Mouse (Mus musculus) liver, embryonic 11.5 days (tissue): ENCODE data around the gene Sgsm2. TPM values are rescaled to one million over a fixed set of nuclear protein-coding genes. Genes with fewer than 3 reads are reported as not detected.

Source experiments
- ATAC-seq: fragments of 200-750 bp; cut with Nextera tagmentation; replicated peaks from 2 replicates; pipeline ENCODE4 v1.8.0; 2017; ENCODE audit warnings: moderate number of reproducible peaks, mild to moderate bottlenecking, moderate TSS enrichment, moderate library complexity; ENCODE audit not compliant: low FRiP score
- DNase-seq: peaks from one replicate; pipeline ENCODE4 v3.0.0-alpha.2; 2017; ENCODE audit warnings: low spot score
- H3K27ac ChIP-seq: fragments of 300-500 bp; sonication (generic); 2 replicates; pipeline ENCODE4 v1.5.1; 2014; ENCODE audit warnings: mild to moderate bottlenecking, low read depth, low read length, control low read depth
- H3K27me3 ChIP-seq: fragments of 300-500 bp; sonication (generic); replicated peaks from 2 replicates; pipeline ENCODE4 v1.6.1; 2014; ENCODE audit warnings: low read length, mixed read lengths; ENCODE audit not compliant: control insufficient read depth, insufficient read depth
- H3K36me3 ChIP-seq: fragments of 300-500 bp; sonication (generic); 2 replicates; pipeline ENCODE4 v1.6.1; 2014; ENCODE audit warnings: mild to moderate bottlenecking, low read length, moderate library complexity, mixed read lengths; ENCODE audit not compliant: control insufficient read depth, insufficient read depth
- H3K4me1 ChIP-seq: fragments of 300-500 bp; sonication (generic); replicated peaks from 2 replicates; pipeline ENCODE4 v1.6.1; 2014; ENCODE audit warnings: low read length, mixed read lengths; ENCODE audit not compliant: control insufficient read depth, insufficient read depth
- H3K4me2 ChIP-seq: fragments of 300-500 bp; sonication (generic); 2 replicates; pipeline ENCODE4 v1.6.1; 2014; ENCODE audit warnings: mild to moderate bottlenecking, control low read depth, moderate library complexity
- H3K4me3 ChIP-seq: fragments of 300-500 bp; sonication (generic); 2 replicates; pipeline ENCODE4 v1.5.1; 2014; ENCODE audit warnings: low read depth, low read length, control low read depth
- H3K9ac ChIP-seq: fragments of 300-500 bp; sonication (generic); 2 replicates; pipeline ENCODE4 v1.6.1; 2014; ENCODE audit warnings: low read depth, low read length, control low read depth
- H3K9me3 ChIP-seq: fragments of 300-500 bp; sonication (generic); 2 replicates; pipeline ENCODE4 v1.6.1; 2016; ENCODE audit warnings: low read length, inconsistent platforms, mixed read lengths; ENCODE audit not compliant: control insufficient read depth
- WGBS: fragments of 180-500 bp; shearing (Covaris S2); extraction: QIAGEN DNeasy Blood & Tissue Kit; methylation state at CpG from one replicate; pipeline ENCODE4 v1.1.7; 2014; 5-methylcytosine and 5-hydroxymethylcytosine counted together
- polyA plus RNA-seq: library from polyadenylated mRNA; unstranded; fragments of >200 nt; fragmentation: Nextera tagmentation; extraction: Ambion mirVana; gene quantifications from 2 replicates; pipeline ENCODE4 v1.2.1, GENCODE M21; 2014

Gene Sgsm2
- polyA plus RNA-seq, 1 experiment from 2014 or later = 4.2 TPM

DNA sequence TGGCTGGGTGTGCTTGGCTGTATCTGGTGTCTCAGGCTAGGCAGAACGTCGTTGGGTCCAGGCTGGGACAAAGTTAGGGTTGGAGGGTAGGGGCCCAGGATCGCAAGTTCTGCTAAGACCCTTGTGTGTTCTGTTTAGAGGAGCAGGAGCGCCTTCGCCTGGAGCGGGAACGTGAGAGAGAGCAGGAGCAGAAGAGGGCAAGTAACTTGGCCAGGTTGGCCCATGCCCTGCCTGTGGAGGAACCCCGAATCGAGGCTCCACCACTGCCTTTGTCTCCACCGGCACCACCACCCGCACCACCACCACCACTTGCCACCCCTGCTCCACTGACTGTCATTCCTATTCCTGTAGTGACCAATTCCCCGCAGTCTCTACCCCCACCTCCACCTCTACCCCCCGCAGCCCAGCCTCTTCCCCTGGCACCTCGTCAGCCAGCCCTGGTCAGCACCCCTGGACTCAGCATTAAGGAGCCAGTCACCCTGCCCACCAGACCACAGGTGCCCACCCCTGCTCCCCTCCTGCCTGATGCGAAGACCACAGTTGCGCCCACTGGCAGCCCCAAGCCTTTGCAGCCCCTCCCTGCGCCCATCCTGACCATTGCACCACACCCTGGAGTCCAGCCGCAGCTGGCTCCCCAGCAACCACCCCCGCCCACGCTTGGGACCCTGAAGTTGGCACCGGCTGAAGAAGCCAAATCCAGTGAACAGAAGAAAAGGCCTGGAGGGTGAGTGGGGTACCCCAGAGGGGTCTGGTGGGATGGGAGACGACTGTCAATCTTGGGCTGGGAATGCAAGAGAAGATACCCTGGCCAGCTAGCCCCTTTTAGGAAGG is 60.4 kb downstream of the Sgsm2 start:
- H3K27ac ChIP-seq = peak overlapping the region; percentile 93
- peak overlapping the region; percentile 67 for H3K9ac ChIP-seq
- H3K4me1 ChIP-seq = peaks cover 46% of the 10 kb centered on the region
- H3K9me3 ChIP-seq = no peaks in the 10 kb centered on the region
- H3K27me3 ChIP-seq = no peaks in the 10 kb centered on the region
- DNase-seq = no peak
- WGBS = 87% methylated on average over 22 of the region's 22 CpGs
- H3K36me3 ChIP-seq = no peaks in the 10 kb centered on the region
- H3K4me3 ChIP-seq = no peak overlapping the region
- H3K4me2 ChIP-seq = peak overlapping the region; percentile 74; the same call in 1 of the 2 replicates
- no peak for ATAC-seq

DNA sequence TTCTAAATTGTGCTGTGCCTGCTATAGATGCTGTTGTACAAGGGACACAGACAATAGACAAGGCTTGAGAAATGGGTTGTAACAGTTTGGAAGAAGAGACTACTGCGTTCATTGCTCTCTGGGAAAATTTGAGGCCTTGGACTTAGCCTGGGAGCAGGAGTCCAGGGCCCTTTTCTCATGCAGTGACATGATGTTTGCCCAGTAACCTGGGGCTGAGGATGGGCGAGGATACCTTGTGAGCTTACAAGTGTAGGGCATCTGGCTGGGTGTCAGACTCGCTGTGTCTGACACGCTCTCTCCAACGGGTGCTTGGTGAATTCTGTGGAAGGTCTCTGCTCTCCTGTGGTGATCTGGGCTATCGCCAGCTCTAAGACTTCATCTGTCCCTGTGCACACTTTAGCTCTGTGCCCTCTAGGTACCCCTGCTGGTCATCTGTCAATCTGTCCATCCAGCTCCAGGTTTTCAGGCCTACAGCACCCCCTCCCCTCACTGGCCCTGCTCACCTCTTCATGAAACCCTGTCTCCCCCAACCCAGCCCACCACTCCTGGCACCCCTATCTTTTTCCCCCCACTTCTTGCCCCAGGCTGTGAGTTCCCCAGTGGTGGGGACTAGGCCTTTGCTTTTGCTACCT is 61.2 kb downstream of the Sgsm2 start:
- Histone ChIP-seq H3K36me3 (no peaks in the 10 kb centered on the region), H3K9me3 (no peaks in the 10 kb centered on the region), H3K9ac (no peak overlapping the region), H3K4me2 (no peak overlapping the region), H3K27ac (peak overlapping the region; percentile 7; the same call in 1 of the 2 replicates), H3K4me3 (no peak overlapping the region), H3K27me3 (no peaks in the 10 kb centered on the region), H3K4me1 (peaks cover 46% of the 10 kb centered on the region)
- DNase-seq = no peak
- WGBS = 88% methylated on average over 6 of the region's 6 CpGs
- no peak for ATAC-seq

DNA sequence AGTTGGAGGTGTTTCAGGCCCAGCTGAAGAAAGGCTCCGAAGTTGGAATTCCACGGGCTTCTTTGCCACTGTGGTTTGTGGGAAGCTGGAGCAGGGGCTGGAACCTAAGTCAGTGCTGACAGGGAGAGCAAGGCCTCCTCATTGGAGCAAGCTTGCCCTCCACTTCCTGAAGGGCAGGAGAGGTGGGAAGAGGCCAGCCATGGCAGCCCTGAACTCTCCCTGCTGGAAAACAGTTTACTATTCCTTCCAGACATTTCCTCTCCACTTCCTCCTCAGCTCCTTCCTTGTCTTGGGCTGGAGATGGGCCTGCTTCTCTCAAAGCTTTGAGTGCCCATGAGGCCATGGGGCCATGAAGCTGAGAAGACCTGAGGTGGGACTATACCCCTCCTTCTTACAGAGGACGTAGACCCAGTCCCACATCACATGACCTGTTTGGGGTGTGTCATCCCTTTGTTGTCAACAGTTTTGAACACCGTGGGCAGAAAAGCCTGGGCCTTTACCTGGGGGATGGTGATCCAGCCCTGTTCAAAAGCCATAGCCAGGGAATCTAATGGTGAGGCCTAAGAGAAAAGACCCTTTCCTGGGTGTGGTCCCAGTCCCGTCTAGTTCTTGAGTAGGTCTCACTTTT is 62.1 kb downstream of the Sgsm2 start:
- H3K27me3 ChIP-seq = no peaks in the 10 kb centered on the region
- H3K27ac ChIP-seq = peak overlapping the region; percentile 49
- H3K9ac ChIP-seq = peak overlapping the region; percentile 37; the same call in 1 of the 2 replicates
- no peak for DNase-seq
- H3K36me3 ChIP-seq = no peaks in the 10 kb centered on the region
- H3K9me3 ChIP-seq = no peaks in the 10 kb centered on the region
- no peak overlapping the region; the same call in 1 of the 2 replicates for H3K4me2 ChIP-seq
- no peak for ATAC-seq
- 45% methylated on average over 5 of the region's 5 CpGs for WGBS
- peaks cover 46% of the 10 kb centered on the region for H3K4me1 ChIP-seq
- H3K4me3 ChIP-seq = no peak overlapping the region

DNA sequence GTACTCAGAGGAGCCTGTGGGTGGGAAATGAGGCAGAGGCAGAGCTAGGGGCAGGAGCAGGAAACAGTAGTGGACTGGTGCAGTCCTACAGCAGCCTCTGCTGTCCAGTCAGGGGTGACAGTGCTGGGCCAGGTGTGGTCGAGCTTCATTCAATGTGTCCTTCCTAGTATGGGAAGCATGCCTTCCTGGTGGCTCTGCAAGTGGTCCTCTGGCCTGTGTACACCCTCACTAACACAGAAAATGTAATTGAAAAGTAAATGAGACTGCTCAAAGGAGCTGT is 62.6 kb downstream of the Sgsm2 start:
- peak overlapping the region; percentile 49 for H3K27ac ChIP-seq
- peak overlapping the region; percentile 5 for H3K4me2 ChIP-seq
- no peaks in the 10 kb centered on the region for H3K36me3 ChIP-seq
- no peak for DNase-seq
- WGBS = 60% methylated on average over 1 of the region's 1 CpGs
- H3K4me3 ChIP-seq = no peak overlapping the region
- peaks cover 44% of the 10 kb centered on the region for H3K4me1 ChIP-seq
- H3K9me3 ChIP-seq = no peaks in the 10 kb centered on the region
- no peak for ATAC-seq
- H3K27me3 ChIP-seq = no peaks in the 10 kb centered on the region
- H3K9ac ChIP-seq = peak overlapping the region; percentile 37; the same call in 1 of the 2 replicates

DNA sequence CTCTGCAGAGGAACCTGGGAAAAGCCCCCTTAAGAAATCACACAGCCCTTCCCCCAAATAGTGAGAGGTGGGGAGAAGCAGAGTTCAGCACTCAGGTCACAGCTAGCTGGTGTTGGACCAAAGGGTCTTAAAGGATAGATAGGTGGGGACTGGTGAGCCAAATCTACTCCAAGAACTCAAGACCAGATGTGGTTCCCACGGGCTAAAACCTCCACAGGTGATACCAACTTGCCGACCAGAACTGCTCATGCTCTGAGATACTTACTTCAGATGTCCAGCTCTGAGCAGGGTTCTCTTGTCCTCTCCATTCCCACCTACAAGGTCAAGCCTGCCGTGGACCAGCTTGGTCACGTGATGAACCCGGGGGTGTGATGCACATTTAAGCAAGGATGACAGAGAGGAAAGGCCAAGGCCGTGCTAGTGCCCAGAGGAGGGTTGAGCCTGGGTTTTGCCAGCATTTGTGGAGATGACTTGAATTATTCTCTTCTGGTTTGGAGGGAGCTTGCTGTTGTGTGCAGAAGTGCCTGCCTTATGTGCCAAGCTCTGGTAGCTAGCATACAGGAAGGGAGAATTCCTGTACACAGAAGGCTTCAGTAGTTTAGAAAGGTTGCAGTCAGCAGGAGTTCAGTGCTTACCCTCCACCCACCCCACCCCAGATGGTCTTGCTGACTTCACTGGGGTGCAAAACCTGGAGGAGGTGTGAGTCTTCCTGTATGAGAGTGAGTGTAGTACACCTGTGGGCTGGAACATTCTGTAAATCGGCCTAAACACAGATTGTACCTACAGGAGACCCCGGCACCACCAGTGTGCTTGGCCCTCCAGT is 63.1 kb downstream of the Sgsm2 start:
- DNase-seq (no peak), ATAC-seq (no peak)
- H3K9me3 ChIP-seq = no peaks in the 10 kb centered on the region
- H3K4me2 ChIP-seq = peak overlapping the region; percentile 99
- no peak overlapping the region for H3K4me3 ChIP-seq
- H3K4me1 ChIP-seq = peaks cover 44% of the 10 kb centered on the region
- peak overlapping the region; percentile 99; the same call in 1 of the 2 replicates for H3K27ac ChIP-seq
- H3K36me3 ChIP-seq = no peaks in the 10 kb centered on the region
- no peaks in the 10 kb centered on the region for H3K27me3 ChIP-seq
- 79% methylated on average over 8 of the region's 8 CpGs for WGBS
- H3K9ac ChIP-seq = peak overlapping the region; percentile 70; the same call in 1 of the 2 replicates

DNA sequence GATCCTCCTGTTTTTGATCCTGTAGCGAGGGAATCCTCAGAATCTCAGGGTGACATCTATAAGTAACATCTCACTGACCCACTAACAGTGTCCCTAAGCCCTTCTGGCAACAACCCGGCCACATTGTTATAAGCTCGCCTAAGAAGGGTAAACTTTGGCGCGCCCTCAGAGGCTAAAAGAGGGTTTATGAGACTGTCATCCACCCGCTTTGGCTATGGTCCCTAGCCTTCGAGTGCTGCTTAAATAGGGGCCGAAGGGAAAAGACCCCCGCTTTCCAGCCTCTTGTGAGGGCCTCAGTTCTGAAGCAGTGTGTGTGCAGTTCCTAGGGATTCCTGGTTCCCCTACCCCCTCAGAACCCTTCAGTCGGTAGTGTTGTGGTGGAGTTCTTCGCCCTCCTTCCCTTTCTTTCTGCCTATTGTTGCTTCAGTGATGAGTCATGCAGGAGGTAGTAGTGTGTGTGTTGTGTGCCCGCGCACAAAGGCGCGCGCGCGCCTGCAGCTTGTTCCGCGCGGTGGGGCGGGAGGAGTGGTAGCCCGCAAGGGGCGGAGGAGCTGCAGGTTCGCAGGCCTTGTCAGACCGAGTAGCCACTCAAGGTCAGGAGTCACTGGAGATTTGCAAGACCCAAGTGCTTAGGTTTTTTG is 64.2 kb downstream of the Sgsm2 start:
- Histone ChIP-seq H3K36me3 (no peaks in the 10 kb centered on the region), H3K9ac (peak overlapping the region; percentile 70), H3K27me3 (no peaks in the 10 kb centered on the region), H3K4me1 (peaks cover 51% of the 10 kb centered on the region), H3K9me3 (no peaks in the 10 kb centered on the region), H3K4me2 (peak overlapping the region; percentile 99), H3K4me3 (peak overlapping the region; percentile 80), H3K27ac (peak overlapping the region; percentile 99)
- 3% methylated on average over 26 of the region's 26 CpGs for WGBS
- DNase-seq (peak; percentile 67), ATAC-seq (no peak)

DNA sequence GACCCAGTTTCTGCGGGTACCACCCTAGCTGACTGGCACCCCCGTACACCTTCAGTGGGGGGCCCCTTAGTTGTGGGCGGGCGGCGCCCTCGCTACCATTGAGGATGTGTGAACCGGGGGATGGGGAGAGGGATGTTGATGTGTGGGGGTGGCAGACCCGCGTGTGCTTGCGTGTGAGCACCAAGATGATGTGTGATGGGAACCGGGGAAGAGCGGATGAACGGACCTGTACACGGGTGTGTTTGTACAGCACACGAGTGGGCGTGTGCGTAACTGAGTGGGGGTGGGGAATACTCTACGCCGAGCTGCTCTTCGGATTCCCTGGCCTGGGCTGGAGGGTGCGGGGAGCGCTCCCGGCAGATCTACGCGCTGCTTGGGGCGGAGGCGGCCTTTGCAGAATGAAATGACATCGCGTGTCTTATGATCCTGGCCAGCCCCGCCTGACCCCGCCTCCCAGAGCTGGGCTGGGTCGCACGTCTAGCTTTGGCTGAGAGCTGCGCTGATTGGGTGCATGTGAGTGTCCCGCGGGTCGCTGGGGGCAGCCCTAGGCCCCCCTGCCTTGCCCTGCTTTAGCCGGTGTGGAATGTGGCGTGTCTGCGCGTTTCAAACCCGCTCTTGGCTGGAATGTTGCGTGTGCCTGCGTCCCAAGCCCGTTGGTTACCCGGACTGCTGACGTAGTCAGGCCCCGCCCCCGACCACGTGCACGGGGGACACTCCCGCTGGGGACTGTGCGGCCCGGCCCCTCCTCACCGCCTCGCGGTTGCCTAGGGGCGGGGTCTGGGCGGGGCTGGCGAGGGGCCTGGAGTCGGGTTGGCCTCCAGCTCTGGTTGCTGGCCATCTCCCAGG is 65.0 kb downstream of the Sgsm2 start:
- Histone ChIP-seq H3K27me3 (no peaks in the 10 kb centered on the region), H3K4me1 (peaks cover 44% of the 10 kb centered on the region), H3K27ac (peak overlapping the region; percentile 99), H3K4me3 (peak overlapping the region; percentile 80), H3K4me2 (peak overlapping the region; percentile 99), H3K9ac (peak overlapping the region; percentile 72), H3K9me3 (no peaks in the 10 kb centered on the region), H3K36me3 (no peaks in the 10 kb centered on the region)
- DNase-seq = peak; percentile 100
- WGBS = under 1% methylated on average over 61 of the region's 61 CpGs
- peak; percentile 81 for ATAC-seq
